Mouse (Mus musculus) heart, embryonic 16.5 days (tissue): ENCODE data around the gene Erp29. TPM values are rescaled to one million over a fixed set of nuclear protein-coding genes. Genes with fewer than 3 reads are reported as not detected.
A peak's percentile ranks its signal among the peaks of the same experiment; 100 is the strongest.

ENCODE experiments used
- ATAC-seq: fragments of 200-750 bp; cut with Nextera tagmentation; replicated peaks from 2 replicates; pipeline ENCODE4 v1.8.0; 2017; ENCODE audit warnings: moderate number of reproducible peaks; ENCODE audit not compliant: insufficient read depth, low FRiP score; ENCODE audit errors: extremely low read depth
- H3K27ac ChIP-seq: fragments of 300-500 bp; sonication (generic); 2 replicates; pipeline ENCODE4 v1.5.1; 2014; ENCODE audit warnings: mild to moderate bottlenecking, low read length, control low read depth, moderate library complexity
- H3K27me3 ChIP-seq: fragments of 300-500 bp; sonication (generic); 2 replicates; pipeline ENCODE4 v1.6.1; 2014; ENCODE audit warnings: low read length, mixed read lengths; ENCODE audit not compliant: control insufficient read depth, insufficient read depth
- H3K36me3 ChIP-seq: fragments of 300-500 bp; sonication (generic); 2 replicates; pipeline ENCODE4 v1.6.1; 2014; ENCODE audit not compliant: control insufficient read depth, insufficient read depth
- H3K4me1 ChIP-seq: fragments of 300-500 bp; sonication (generic); 2 replicates; pipeline ENCODE4 v1.6.1; 2014; ENCODE audit warnings: low read length, mixed read lengths; ENCODE audit not compliant: control insufficient read depth, insufficient read depth
- H3K4me2 ChIP-seq: fragments of 300-500 bp; sonication (generic); 2 replicates; pipeline ENCODE4 v1.6.1; 2014; ENCODE audit warnings: low read depth, mild to moderate bottlenecking, control low read depth, low read length
- H3K4me3 ChIP-seq: fragments of 300-500 bp; sonication (generic); 2 replicates; pipeline ENCODE4 v1.5.1; 2014; ENCODE audit warnings: mild to moderate bottlenecking, control low read depth, low read length
- H3K9ac ChIP-seq: fragments of 300-500 bp; sonication (generic); 2 replicates; pipeline ENCODE4 v1.6.1; 2014; ENCODE audit warnings: low read length, control low read depth
- H3K9me3 ChIP-seq: fragments of 300-500 bp; sonication (generic); replicated peaks from 2 replicates; pipeline ENCODE4 v1.6.1; 2016; ENCODE audit warnings: low read length; ENCODE audit not compliant: control insufficient read depth
- WGBS: fragments of 180-500 bp; shearing (Covaris S2); extraction: QIAGEN DNeasy Blood & Tissue Kit; methylation state at CpG from one replicate; pipeline ENCODE4 v1.1.7; 2014; 5-methylcytosine and 5-hydroxymethylcytosine counted together
- polyA plus RNA-seq: library from polyadenylated mRNA; unstranded; fragments of >200 nt; fragmentation: Nextera tagmentation; extraction: Ambion mirVana; gene quantifications from 2 replicates; pipeline ENCODE4 v1.2.1, GENCODE M21; 2015

Gene Erp29
- polyA plus RNA-seq, 1 experiment from 2014 or later: 128 TPM

GRCm38 (mm10) chr5:121387126-121387525, 65.2 kb downstream of the Erp29 start:
- no peaks in the 10 kb centered on the region for H3K27me3 ChIP-seq
- H3K4me3 ChIP-seq: no peak overlapping the region
- no peak overlapping the region for H3K9ac ChIP-seq
- peaks cover 17% of the 10 kb centered on the region for H3K4me1 ChIP-seq
- H3K9me3 ChIP-seq: no peaks in the 10 kb centered on the region
- no peak overlapping the region for H3K27ac ChIP-seq
- H3K36me3 ChIP-seq: no peaks in the 10 kb centered on the region
- 48% methylated on average over 4 of the region's 4 CpGs for WGBS
- no peak overlapping the region for H3K4me2 ChIP-seq
- no peak for ATAC-seq

GRCm38 (mm10) chr5:121386120-121386909, 66.0 kb downstream of the Erp29 start:
- Histone ChIP-seq H3K9ac (peak overlapping the region; percentile 51; the same call in 1 of the 2 replicates), H3K27ac (peak overlapping the region; percentile 13; the same call in 1 of the 2 replicates), H3K36me3 (peaks cover 5% of the 10 kb centered on the region), H3K9me3 (no peaks in the 10 kb centered on the region), H3K4me3 (peak overlapping the region; percentile 85), H3K4me2 (peak overlapping the region; percentile 76), H3K4me1 (peaks cover 17% of the 10 kb centered on the region), H3K27me3 (no peaks in the 10 kb centered on the region)
- WGBS: 34% methylated on average over 22 of the region's 22 CpGs
- ATAC-seq: no peak

- H3K36me3 ChIP-seq: peaks cover 12% of the 10 kb centered on the region
- ATAC-seq: peak; percentile 92
- under 1% methylated on average over 37 of the region's 45 CpGs for WGBS
- peaks cover 17% of the 10 kb centered on the region for H3K4me1 ChIP-seq
- H3K9me3 ChIP-seq: peaks cover 5% of the 10 kb centered on the region
- H3K27ac ChIP-seq: peak within 1 kb of the TSS; percentile 97
- H3K4me2 ChIP-seq: peak within 1 kb of the TSS; percentile 76
- H3K4me3 ChIP-seq: peak within 1 kb of the TSS; percentile 85
- peak within 1 kb of the TSS; percentile 90 for H3K9ac ChIP-seq
- H3K27me3 ChIP-seq: no peaks in the 10 kb centered on the region
Measured at GRCm38 (mm10) chr5:121385461-121386119, 66.7 kb downstream of the Erp29 start, which contains the start of gene Trafd1. Trafd1 (minus strand) TSS chr5:121385632.

- Histone ChIP-seq H3K9me3 (peaks cover 5% of the 10 kb centered on the region), H3K4me3 (peak overlapping the region; percentile 85), H3K36me3 (peaks cover 15% of the 10 kb centered on the region), H3K4me1 (peaks cover 17% of the 10 kb centered on the region), H3K9ac (peak overlapping the region; percentile 90), H3K4me2 (peak overlapping the region; percentile 76), H3K27ac (peak overlapping the region; percentile 97), H3K27me3 (no peaks in the 10 kb centered on the region)
- WGBS: under 1% methylated on average over 45 of the region's 47 CpGs
- ATAC-seq: peak; percentile 75
Measured at GRCm38 (mm10) chr5:121384757-121385460, 67.4 kb downstream of the Erp29 start.

GRCm38 (mm10) chr5:121383857-121384756, 68.2 kb downstream of the Erp29 start:
- ATAC-seq: no peak
- H3K4me1 ChIP-seq: peaks cover 17% of the 10 kb centered on the region
- no peaks in the 10 kb centered on the region for H3K27me3 ChIP-seq
- H3K9ac ChIP-seq: peak overlapping the region; percentile 90
- peaks cover 5% of the 10 kb centered on the region for H3K9me3 ChIP-seq
- peak overlapping the region; percentile 76 for H3K4me2 ChIP-seq
- peak overlapping the region; percentile 97 for H3K27ac ChIP-seq
- 49% methylated on average over 10 of the region's 10 CpGs for WGBS
- peak overlapping the region; percentile 85 for H3K4me3 ChIP-seq
- peaks cover 19% of the 10 kb centered on the region for H3K36me3 ChIP-seq

- H3K27me3 ChIP-seq: no peaks in the 10 kb centered on the region
- no peak overlapping the region for H3K4me3 ChIP-seq
- H3K4me2 ChIP-seq: no peak overlapping the region
- WGBS: 93% methylated on average over 2 of the region's 2 CpGs
- peaks cover 44% of the 10 kb centered on the region for H3K36me3 ChIP-seq
- H3K4me1 ChIP-seq: peaks cover 10% of the 10 kb centered on the region
- no peak for ATAC-seq
- no peak overlapping the region for H3K27ac ChIP-seq
- H3K9me3 ChIP-seq: peaks cover 5% of the 10 kb centered on the region
- H3K9ac ChIP-seq: no peak overlapping the region
Measured at GRCm38 (mm10) chr5:121380692-121381091, 71.6 kb downstream of the Erp29 start.

- no peak for ATAC-seq
- Histone ChIP-seq H3K9me3 (peaks cover 5% of the 10 kb centered on the region), H3K27me3 (no peaks in the 10 kb centered on the region), H3K9ac (no peak overlapping the region), H3K4me3 (no peak overlapping the region), H3K4me1 (peaks cover 3% of the 10 kb centered on the region), H3K36me3 (peaks cover 61% of the 10 kb centered on the region), H3K4me2 (no peak overlapping the region), H3K27ac (no peak overlapping the region)
- 89% methylated on average over 13 of the region's 13 CpGs for WGBS
Measured at GRCm38 (mm10) chr5:121378678-121379256, 73.5 kb downstream of the Erp29 start.
